Mouse (Mus musculus) intestine, embryonic 16.5 days (tissue): Measurements from ENCODE around the gene Nkx2-9. TPM values are rescaled to one million over a fixed set of nuclear protein-coding genes. Genes with fewer than 3 reads are reported as not detected.
A peak's percentile ranks its signal among the peaks of the same experiment; 100 is the strongest.

Source experiments
- ATAC-seq: fragments of 200-750 bp; cut with Nextera tagmentation; 2 replicates; pipeline ENCODE4 v1.8.0; 2017; ENCODE audit warnings: moderate TSS enrichment, moderate library complexity
- H3K27ac ChIP-seq: fragments of 300-500 bp; sonication (generic); 2 replicates; pipeline ENCODE4 v1.5.1; 2014; ENCODE audit warnings: mild to moderate bottlenecking, low read length
- H3K27me3 ChIP-seq: fragments of 300-500 bp; sonication (generic); replicated peaks from 2 replicates; pipeline ENCODE4 v1.6.1; 2014; ENCODE audit warnings: low read length, control low read depth, mixed read lengths; ENCODE audit not compliant: control insufficient read depth, insufficient read depth
- H3K36me3 ChIP-seq: fragments of 300-500 bp; sonication (generic); 2 replicates; pipeline ENCODE4 v1.6.1; 2014; ENCODE audit warnings: low read length, control low read depth; ENCODE audit not compliant: control insufficient read depth, insufficient read depth
- H3K4me1 ChIP-seq: fragments of 300-500 bp; sonication (generic); 2 replicates; pipeline ENCODE4 v1.6.1; 2014; ENCODE audit warnings: low read length, control low read depth, mixed read lengths; ENCODE audit not compliant: control insufficient read depth, insufficient read depth
- H3K4me2 ChIP-seq: fragments of 300-500 bp; sonication (generic); 2 replicates; pipeline ENCODE4 v1.6.1; 2014; ENCODE audit warnings: low read depth, low read length, control low read depth
- H3K4me3 ChIP-seq: fragments of 300-500 bp; sonication (generic); 2 replicates; pipeline ENCODE4 v1.5.1; 2014; ENCODE audit warnings: mild to moderate bottlenecking, low read length
- H3K9ac ChIP-seq: fragments of 300-500 bp; sonication (generic); 2 replicates; pipeline ENCODE4 v1.6.1; 2014; ENCODE audit warnings: low read depth, low read length
- H3K9me3 ChIP-seq: fragments of 300-500 bp; sonication (generic); 2 replicates; pipeline ENCODE4 v1.6.1; 2016; ENCODE audit warnings: low read length, control low read depth; ENCODE audit not compliant: control insufficient read depth
- WGBS: fragments of 180-500 bp; shearing (Covaris S2); extraction: QIAGEN DNeasy Blood & Tissue Kit; methylation state at CpG from one replicate; pipeline ENCODE4 v1.1.7; 2014; 5-methylcytosine and 5-hydroxymethylcytosine counted together
- polyA plus RNA-seq: library from polyadenylated mRNA; unstranded; fragments of >200 nt; fragmentation: Nextera tagmentation; extraction: Ambion mirVana; gene quantifications from 2 replicates; pipeline ENCODE4 v1.2.1, GENCODE M21; 2015

Nkx2-9 gene
- polyA plus RNA-seq, result not detected in 2 replicates

GRCm38 (mm10) chr12:56612761-56613437 lies at the start of gene Nkx2-9:
Nkx2-9 (minus strand) TSS chr12:56613284.
- Histone ChIP-seq H3K4me3 (peak within 1 kb of the TSS; percentile 39), H3K27ac (no peak within 1 kb of the TSS), H3K4me2 (peak within 1 kb of the TSS; percentile 54), H3K36me3 (no peaks in the 10 kb centered on the region), H3K27me3 (peaks cover 70% of the 10 kb centered on the region), H3K9me3 (no peaks in the 10 kb centered on the region), H3K4me1 (peaks cover 16% of the 10 kb centered on the region), H3K9ac (no peak within 1 kb of the TSS)
- under 1% methylated on average over 40 of the region's 40 CpGs for WGBS
- ATAC-seq, result 0 out of 2 replicates have a peak, but pooled peaks have one; percentile 9

- H3K27me3 ChIP-seq, result peaks cover 4% of the 10 kb centered on the region; the same call in 1 of the 2 replicates
- H3K4me2 ChIP-seq, result peak overlapping the region; percentile 24
- H3K4me1 ChIP-seq, result no peaks in the 10 kb centered on the region
- WGBS, result 8% methylated on average over 5 of the region's 5 CpGs
- H3K4me3 ChIP-seq, result no peak overlapping the region
- H3K27ac ChIP-seq, result no peak overlapping the region
- no peaks in the 10 kb centered on the region for H3K36me3 ChIP-seq
- ATAC-seq, result no peak; the same call in 1 of the 2 replicates
- H3K9me3 ChIP-seq, result no peaks in the 10 kb centered on the region
- H3K9ac ChIP-seq, result no peak overlapping the region
Measured at GRCm38 (mm10) chr12:56637181-56637566, 24.1 kb upstream of the Nkx2-9 start.

GRCm38 (mm10) chr12:56636534-56637180 lies 23.6 kb upstream of the Nkx2-9 start:
- H3K4me3 ChIP-seq, result no peak overlapping the region
- H3K4me1 ChIP-seq, result no peaks in the 10 kb centered on the region
- no peaks in the 10 kb centered on the region for H3K36me3 ChIP-seq
- H3K4me2 ChIP-seq, result peak overlapping the region; percentile 24
- no peaks in the 10 kb centered on the region for H3K9me3 ChIP-seq
- H3K27ac ChIP-seq, result no peak overlapping the region
- no peak overlapping the region for H3K9ac ChIP-seq
- ATAC-seq, result peak; percentile 55; the same call in 1 of the 2 replicates
- 22% methylated on average over 14 of the region's 14 CpGs for WGBS
- H3K27me3 ChIP-seq, result peaks cover 4% of the 10 kb centered on the region; the same call in 1 of the 2 replicates

- H3K4me3 ChIP-seq, result no peak overlapping the region
- H3K4me1 ChIP-seq, result peaks cover 16% of the 10 kb centered on the region
- 3% methylated on average over 1 of the region's 1 CpGs for WGBS
- no peaks in the 10 kb centered on the region for H3K36me3 ChIP-seq
- no peaks in the 10 kb centered on the region for H3K9me3 ChIP-seq
- H3K27me3 ChIP-seq, result peaks cover 54% of the 10 kb centered on the region
- no peak overlapping the region for H3K9ac ChIP-seq
- no peak overlapping the region for H3K4me2 ChIP-seq
- no peak for ATAC-seq
- H3K27ac ChIP-seq, result no peak overlapping the region
Measured at GRCm38 (mm10) chr12:56616088-56616487, 3.0 kb upstream of the Nkx2-9 start.

DNA sequence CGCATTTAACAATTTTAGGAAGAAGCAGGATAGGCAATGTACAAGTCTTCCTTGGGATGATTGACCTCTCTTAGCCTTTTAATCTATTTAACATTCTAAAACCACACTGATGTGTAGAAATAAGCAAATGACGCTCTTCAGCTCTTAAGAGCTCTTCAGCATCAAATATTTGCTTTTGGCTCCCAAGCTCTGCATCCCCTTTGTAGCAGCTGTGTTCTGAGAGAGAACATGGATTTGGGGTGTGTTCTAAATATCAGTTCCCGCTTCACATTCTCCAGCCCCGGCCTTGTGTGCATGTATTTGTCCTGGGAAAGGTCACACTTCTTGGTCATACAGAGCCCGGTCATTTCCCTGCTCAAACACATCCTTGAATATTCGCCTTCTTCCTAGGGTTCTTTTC lies 2.3 kb upstream of the Nkx2-9 start:
- ATAC-seq, result no peak
- Histone ChIP-seq H3K9me3 (no peaks in the 10 kb centered on the region), H3K4me3 (no peak overlapping the region), H3K27ac (no peak overlapping the region), H3K27me3 (peaks cover 61% of the 10 kb centered on the region), H3K4me1 (peaks cover 16% of the 10 kb centered on the region), H3K36me3 (no peaks in the 10 kb centered on the region), H3K9ac (no peak overlapping the region), H3K4me2 (no peak overlapping the region)
- 9% methylated on average over 6 of the region's 6 CpGs for WGBS

GRCm38 (mm10) chr12:56614513-56614912 lies 1.4 kb upstream of the Nkx2-9 start:
- no peaks in the 10 kb centered on the region for H3K36me3 ChIP-seq
- H3K4me2 ChIP-seq, result no peak overlapping the region
- no peak for ATAC-seq
- no peak overlapping the region for H3K9ac ChIP-seq
- no peak overlapping the region for H3K27ac ChIP-seq
- H3K9me3 ChIP-seq, result no peaks in the 10 kb centered on the region
- peaks cover 69% of the 10 kb centered on the region for H3K27me3 ChIP-seq
- 4% methylated on average over 21 of the region's 21 CpGs for WGBS
- peaks cover 16% of the 10 kb centered on the region for H3K4me1 ChIP-seq
- no peak overlapping the region for H3K4me3 ChIP-seq

DNA sequence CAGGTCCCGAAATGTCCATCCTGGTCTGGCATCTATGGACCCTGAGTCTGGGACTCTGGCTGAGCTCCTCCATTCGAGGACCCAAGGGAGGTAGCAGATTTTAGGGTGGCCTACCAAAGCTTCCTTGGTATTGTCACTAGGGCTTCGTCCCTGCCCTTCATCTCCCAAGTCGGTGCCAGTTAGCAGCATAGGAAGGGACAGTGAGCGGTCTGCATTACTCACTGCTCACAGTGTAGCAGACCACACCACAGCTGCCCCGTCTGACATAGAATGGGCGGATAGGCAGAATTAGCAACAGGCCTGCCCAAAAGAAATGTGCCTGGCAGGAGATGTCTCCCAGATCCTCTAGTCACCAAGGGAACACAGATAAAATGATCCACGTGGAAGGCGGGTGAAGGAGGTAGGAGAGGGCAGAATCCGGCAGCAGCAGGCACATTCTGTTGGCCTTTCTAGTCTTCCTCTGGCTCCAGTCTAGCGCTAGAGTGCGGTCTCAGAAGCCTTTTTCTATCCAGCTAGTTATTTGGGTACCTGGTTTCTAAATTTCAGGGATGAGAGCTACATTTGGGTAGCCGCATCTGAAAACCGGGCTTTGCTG lies 929 bp upstream of the Nkx2-9 start:
- Histone ChIP-seq H3K4me3 (no peak overlapping the region), H3K27ac (no peak overlapping the region), H3K4me1 (peaks cover 16% of the 10 kb centered on the region), H3K9me3 (no peaks in the 10 kb centered on the region), H3K27me3 (peaks cover 72% of the 10 kb centered on the region), H3K9ac (no peak overlapping the region), H3K36me3 (no peaks in the 10 kb centered on the region), H3K4me2 (no peak overlapping the region)
- WGBS, result 6% methylated on average over 14 of the region's 14 CpGs
- no peak for ATAC-seq

DNA sequence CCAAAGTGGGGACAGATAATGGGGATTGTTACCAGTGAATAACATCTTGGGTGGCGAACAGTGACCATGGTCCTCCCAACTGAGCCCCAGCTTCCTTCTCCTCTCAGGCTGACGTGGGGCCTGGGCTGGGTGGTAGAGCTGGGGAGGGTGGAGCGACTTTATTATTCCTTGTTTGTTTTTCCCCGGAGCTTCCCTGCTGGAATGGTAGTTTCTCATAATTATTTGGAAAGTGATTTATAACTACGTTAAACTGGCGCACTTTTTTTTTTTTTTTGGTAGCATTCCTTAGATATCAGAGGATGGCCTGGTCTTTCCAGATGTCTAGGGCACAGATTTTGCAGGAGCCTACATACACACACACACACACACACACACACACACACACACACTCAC lies 350 bp upstream of the Nkx2-9 start:
- Histone ChIP-seq H3K36me3 (no peaks in the 10 kb centered on the region), H3K4me3 (peak overlapping the region; percentile 36), H3K4me1 (peaks cover 16% of the 10 kb centered on the region), H3K4me2 (peak overlapping the region; percentile 41), H3K27me3 (peaks cover 73% of the 10 kb centered on the region), H3K9me3 (no peaks in the 10 kb centered on the region), H3K27ac (no peak overlapping the region), H3K9ac (no peak overlapping the region)
- ATAC-seq, result no peak
- under 1% methylated on average over 6 of the region's 6 CpGs for WGBS

GRCm38 (mm10) chr12:56612349-56612735 lies 742 bp downstream of the Nkx2-9 start:
- Histone ChIP-seq H3K9ac (no peak overlapping the region), H3K4me2 (peak overlapping the region; percentile 54; the same call in 1 of the 2 replicates), H3K4me3 (peak overlapping the region; percentile 39), H3K27ac (no peak overlapping the region), H3K4me1 (peaks cover 16% of the 10 kb centered on the region), H3K27me3 (peaks cover 71% of the 10 kb centered on the region), H3K9me3 (no peaks in the 10 kb centered on the region), H3K36me3 (no peaks in the 10 kb centered on the region)
- no peak for ATAC-seq
- 2% methylated on average over 10 of the region's 10 CpGs for WGBS
